Mouse (Mus musculus) heart, adult 2 months (tissue): ENCODE data around the gene Zfp952.

ENCODE experiments used
- CTCF ChIP-seq: fragments of 200-600 bp; IDR thresholded peaks from 2 replicates; pipeline ENCODE4 v1.8.1; 2022; ENCODE audit warnings: antibody characterized with exemption, mild to moderate bottlenecking, moderate library complexity
- POLR2A ChIP-seq: fragments of 200-500 bp; IDR thresholded peaks from 2 replicates; pipeline ENCODE4 v1.6.1; 2011; ENCODE audit warnings: mild to moderate bottlenecking, low read depth, low read length, control low read depth; ENCODE audit not compliant: insufficient read depth

- TF ChIP-seq CTCF, result peak; percentile 60
- no peak for TF ChIP-seq POLR2A
Observed at GRCm38 (mm10) chr17:32991965-32992698, 797 bp upstream of the Zfp952 start.
